Mouse (Mus musculus) spleen, postnatal 36 days (tissue): ENCODE data around the gene Atrn.

Experiments used
- DNase-seq, 2 experiments: peaks; one replicate each; pipeline ENCODE4 v3.0.0; 2022; ENCODE audit warnings: low spot score in 2 of 2, mixed read lengths in 1 of 2

Atrn gene

DNA sequence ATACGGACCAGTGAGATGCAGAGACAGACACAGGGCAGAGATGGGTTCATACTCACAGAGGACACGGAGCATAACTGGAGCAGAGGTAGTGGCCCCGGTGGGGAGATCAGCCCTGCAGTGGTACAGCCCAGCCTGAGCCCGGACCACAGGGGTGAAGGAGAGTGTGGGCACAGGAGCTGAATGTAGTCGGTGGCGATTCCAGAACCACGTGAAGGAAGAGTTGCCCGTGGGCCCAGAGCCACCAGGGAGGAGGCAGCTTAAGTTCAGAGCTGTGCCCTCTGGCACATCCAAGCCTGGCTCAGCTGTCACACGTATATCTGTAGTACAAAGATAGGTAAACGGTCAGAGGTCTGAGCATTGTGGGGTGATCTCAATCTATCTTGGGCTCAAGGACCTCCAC lies 166.2 kb downstream of the Atrn start:
- DNase-seq = no peak
